Mouse (Mus musculus): Measurements from ENCODE around the gene Dus2. TPM values are rescaled to one million over a fixed set of nuclear protein-coding genes. Genes with fewer than 3 reads are reported as not detected.
A peak's percentile ranks its signal among the peaks of the same experiment; 100 is the strongest.

Gene Dus2
- total and polyA plus RNA-seq, 3 experiments, result 7.8 to 9.4 (median 9.1) TPM

- no peaks in the 10 kb centered on the region for H3K4me1 ChIP-seq (ENCODE audit: control insufficient read depth, insufficient read depth, low read length)
- H3K27ac ChIP-seq, result no peak overlapping the region
- WGBS, result 75% methylated on average over 6 of the region's 6 CpGs
- H3K36me3 ChIP-seq (ENCODE audit: control insufficient read depth, insufficient read depth, low read length), result no peaks in the 10 kb centered on the region; the same call in 1 of the 2 replicates
- no peak for TF ChIP-seq CTCF (IDR thresholded peaks at IDR 0.05)
- no peak for TF ChIP-seq POLR2A (IDR thresholded peaks at IDR 0.05; ENCODE audit: insufficient read depth, low read depth, low read length)
- no peak for TF ChIP-seq EP300 (IDR thresholded peaks at IDR 0.05; ENCODE audit: insufficient read depth, low read depth, low read length)
- no peak overlapping the region for H3K4me3 ChIP-seq
- no peak overlapping the region for H3K9ac ChIP-seq (ENCODE audit: low read depth, low read length)
- intact Hi-C loops (cut with DNase I), result no loop called here
- H3K27me3 ChIP-seq (ENCODE audit: control insufficient read depth, insufficient read depth, low read length), result no peaks in the 10 kb centered on the region
- DNase-seq, result no peak
- no peaks in the 10 kb centered on the region for H3K79me2 ChIP-seq (replicated peaks; ENCODE audit: control insufficient read depth, insufficient read depth, low read length)
Measured at GRCm38 (mm10) chr8:106016284-106016683, 25.1 kb downstream of the Dus2 start.

- Histone ChIP-seq H3K4me1 (ENCODE audit: control insufficient read depth, insufficient read depth, low read length) (no peaks in the 10 kb centered on the region), H3K9ac (ENCODE audit: low read depth, low read length) (no peak overlapping the region), H3K36me3 (ENCODE audit: control insufficient read depth, insufficient read depth, low read length) (no peaks in the 10 kb centered on the region; the same call in 1 of the 2 replicates), H3K27me3 (ENCODE audit: control insufficient read depth, insufficient read depth, low read length) (no peaks in the 10 kb centered on the region), H3K79me2 (replicated peaks; ENCODE audit: control insufficient read depth, insufficient read depth, low read length) (no peaks in the 10 kb centered on the region), H3K4me3 (no peak overlapping the region), H3K27ac (no peak overlapping the region)
- WGBS, result 75% methylated on average over 7 of the region's 7 CpGs
- intact Hi-C loops (cut with DNase I), result no loop called here
- TF ChIP-seq POLR2A (IDR thresholded peaks at IDR 0.05; ENCODE audit: insufficient read depth, low read depth, low read length), result no peak
- no peak for TF ChIP-seq CTCF (IDR thresholded peaks at IDR 0.05)
- no peak for TF ChIP-seq EP300 (IDR thresholded peaks at IDR 0.05; ENCODE audit: insufficient read depth, low read depth, low read length)
- no peak for DNase-seq
Measured at GRCm38 (mm10) chr8:106017130-106017529, 26.0 kb downstream of the Dus2 start.

GRCm38 (mm10) chr8:106018039-106018438 is 26.9 kb downstream of the Dus2 start:
- no peak for DNase-seq
- Histone ChIP-seq H3K27me3 (ENCODE audit: control insufficient read depth, insufficient read depth, low read length) (no peaks in the 10 kb centered on the region), H3K27ac (no peak overlapping the region), H3K36me3 (ENCODE audit: control insufficient read depth, insufficient read depth, low read length) (no peaks in the 10 kb centered on the region; the same call in 1 of the 2 replicates), H3K9ac (ENCODE audit: low read depth, low read length) (no peak overlapping the region), H3K4me3 (no peak overlapping the region), H3K4me1 (ENCODE audit: control insufficient read depth, insufficient read depth, low read length) (no peaks in the 10 kb centered on the region), H3K79me2 (replicated peaks; ENCODE audit: control insufficient read depth, insufficient read depth, low read length) (no peaks in the 10 kb centered on the region)
- WGBS, result 73% methylated on average over 3 of the region's 3 CpGs
- TF ChIP-seq EP300 (IDR thresholded peaks at IDR 0.05; ENCODE audit: insufficient read depth, low read depth, low read length) (no peak), POLR2A (IDR thresholded peaks at IDR 0.05; ENCODE audit: insufficient read depth, low read depth, low read length) (no peak), CTCF (IDR thresholded peaks at IDR 0.05) (no peak)
- intact Hi-C loops (cut with DNase I), result no loop called here

- H3K79me2 ChIP-seq (replicated peaks; ENCODE audit: control insufficient read depth, insufficient read depth, low read length), result no peaks in the 10 kb centered on the region
- H3K9ac ChIP-seq (ENCODE audit: low read depth, low read length), result no peak overlapping the region
- no peaks in the 10 kb centered on the region for H3K27me3 ChIP-seq (ENCODE audit: control insufficient read depth, insufficient read depth, low read length)
- TF ChIP-seq POLR2A (IDR thresholded peaks at IDR 0.05; ENCODE audit: insufficient read depth, low read depth, low read length) (no peak), CTCF (IDR thresholded peaks at IDR 0.05) (no peak), EP300 (IDR thresholded peaks at IDR 0.05; ENCODE audit: insufficient read depth, low read depth, low read length) (peak; percentile 90)
- intact Hi-C loops (cut with DNase I), result loop anchor here (1.0 to 5.0 kb wide), 4 partner anchors 31 to 308 kb away; partner anchors contain the start of gene Dus2
- H3K4me3 ChIP-seq, result no peak overlapping the region
- no peaks in the 10 kb centered on the region; the same call in 1 of the 2 replicates for H3K36me3 ChIP-seq (ENCODE audit: control insufficient read depth, insufficient read depth, low read length)
- no peaks in the 10 kb centered on the region for H3K4me1 ChIP-seq (ENCODE audit: control insufficient read depth, insufficient read depth, low read length)
- DNase-seq, result peak; percentile 71 to 77
- H3K27ac ChIP-seq, result no peak overlapping the region
Measured at GRCm38 (mm10) chr8:106022483-106022882, 31.3 kb downstream of the Dus2 start.

- no peak for DNase-seq
- Histone ChIP-seq H3K27me3 (ENCODE audit: control insufficient read depth, insufficient read depth, low read length) (no peaks in the 10 kb centered on the region), H3K36me3 (ENCODE audit: control insufficient read depth, insufficient read depth, low read length) (no peaks in the 10 kb centered on the region; the same call in 1 of the 2 replicates), H3K4me1 (ENCODE audit: control insufficient read depth, insufficient read depth, low read length) (peaks cover 1% of the 10 kb centered on the region; the same call in 1 of the 2 replicates), H3K9ac (ENCODE audit: low read depth, low read length) (no peak overlapping the region), H3K27ac (no peak overlapping the region), H3K79me2 (replicated peaks; ENCODE audit: control insufficient read depth, insufficient read depth, low read length) (no peaks in the 10 kb centered on the region), H3K4me3 (no peak overlapping the region)
- intact Hi-C loops (cut with DNase I), result no loop called here
- no peak for TF ChIP-seq POLR2A (IDR thresholded peaks at IDR 0.05; ENCODE audit: insufficient read depth, low read depth, low read length)
- TF ChIP-seq CTCF (IDR thresholded peaks at IDR 0.05), result no peak
- TF ChIP-seq EP300 (IDR thresholded peaks at IDR 0.05; ENCODE audit: insufficient read depth, low read depth, low read length), result no peak
- WGBS, result 89% methylated on average over 10 of the region's 10 CpGs
Measured at GRCm38 (mm10) chr8:106038721-106039120, 47.6 kb downstream of the Dus2 start.

GRCm38 (mm10) chr8:106039605-106040004 is 48.5 kb downstream of the Dus2 start:
- no peak for DNase-seq
- 83% methylated on average over 4 of the region's 4 CpGs for WGBS
- no peak overlapping the region for H3K4me3 ChIP-seq
- no peak overlapping the region for H3K9ac ChIP-seq (ENCODE audit: low read depth, low read length)
- TF ChIP-seq CTCF (IDR thresholded peaks at IDR 0.05) (no peak), EP300 (IDR thresholded peaks at IDR 0.05; ENCODE audit: insufficient read depth, low read depth, low read length) (no peak), POLR2A (IDR thresholded peaks at IDR 0.05; ENCODE audit: insufficient read depth, low read depth, low read length) (no peak)
- H3K27ac ChIP-seq, result no peak overlapping the region
- intact Hi-C loops (cut with DNase I), result no loop called here
- H3K79me2 ChIP-seq (replicated peaks; ENCODE audit: control insufficient read depth, insufficient read depth, low read length), result no peaks in the 10 kb centered on the region
- no peaks in the 10 kb centered on the region; the same call in 1 of the 2 replicates for H3K36me3 ChIP-seq (ENCODE audit: control insufficient read depth, insufficient read depth, low read length)
- H3K4me1 ChIP-seq (ENCODE audit: control insufficient read depth, insufficient read depth, low read length), result peaks cover 5% of the 10 kb centered on the region
- H3K27me3 ChIP-seq (ENCODE audit: control insufficient read depth, insufficient read depth, low read length), result no peaks in the 10 kb centered on the region
